Mouse (Mus musculus) brown adipose tissue, adult 24 weeks (tissue): ENCODE results near the gene Thbs2. TPM values are rescaled to one million over a fixed set of nuclear protein-coding genes. Genes with fewer than 3 reads are reported as not detected.

Experiments
- H3K27ac ChIP-seq: fragments of 200-500 bp; replicated peaks from 2 replicates; pipeline ENCODE4 v1.5.1; 2012; ENCODE audit warnings: low read depth, mild to moderate bottlenecking, low read length
- H3K4me1 ChIP-seq: fragments of 200-500 bp; 2 replicates; pipeline ENCODE4 v1.6.1; 2012; ENCODE audit warnings: low read length, mixed read lengths; ENCODE audit not compliant: control insufficient read depth, insufficient read depth, insufficient read length
- H3K4me3 ChIP-seq: fragments of 200-500 bp; 2 replicates; pipeline ENCODE4 v1.5.1; 2012; ENCODE audit warnings: low read depth, mild to moderate bottlenecking, low read length, moderate library complexity; ENCODE audit not compliant: insufficient read depth
- polyA plus RNA-seq: library from polyadenylated mRNA; stranded (reverse); fragments of >200 nt; gene quantifications from 2 replicates; pipeline ENCODE4 v1.2.4, GENCODE M21; 2012; ENCODE audit not compliant: missing spikeins, insufficient read depth, insufficient read length

Gene Thbs2
- polyA plus RNA-seq = 1.3 and 2.8 TPM in 2 replicates

DNA sequence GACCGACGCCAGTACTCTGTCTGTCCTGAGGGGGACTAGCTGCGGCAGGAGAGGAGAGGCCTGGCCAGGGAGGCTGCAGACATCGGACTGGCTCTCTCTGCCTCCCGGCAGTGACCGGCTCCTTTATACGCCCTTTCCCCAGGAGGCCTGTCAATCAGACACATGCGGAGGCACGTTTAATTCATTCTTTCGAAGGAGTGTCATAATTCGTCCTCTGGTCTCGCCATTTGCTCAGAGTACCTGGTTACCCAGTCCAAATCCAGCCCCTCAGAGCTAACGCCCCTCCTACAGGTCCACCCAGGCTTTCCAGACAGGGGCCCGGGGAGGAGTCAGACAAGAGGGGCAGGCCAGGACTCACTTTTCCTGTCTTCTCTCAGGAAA is at the start of gene Thbs2:
TSS of gene Thbs2 (minus strand) at position 242 of the 381 bp plus-strand sequence.
- Histone ChIP-seq H3K4me3 (peak within 1 kb of the TSS; percentile 42), H3K4me1 (peaks cover 3% of the 10 kb centered on the region), H3K27ac (no peak within 1 kb of the TSS)

- no peak overlapping the region for H3K4me3 ChIP-seq
- no peak overlapping the region for H3K27ac ChIP-seq
- H3K4me1 ChIP-seq = no peaks in the 10 kb centered on the region
These were observed 41.5 kb upstream of the Thbs2 start for GRCm38 (mm10) chr17:14735493-14736004.

- Histone ChIP-seq H3K4me3 (no peak overlapping the region), H3K27ac (no peak overlapping the region), H3K4me1 (no peaks in the 10 kb centered on the region)
These were observed 40.3 kb upstream of the Thbs2 start for GRCm38 (mm10) chr17:14734380-14734779.

- Histone ChIP-seq H3K4me1 (no peaks in the 10 kb centered on the region), H3K4me3 (no peak overlapping the region), H3K27ac (no peak overlapping the region)
These were observed 39.9 kb upstream of the Thbs2 start for GRCm38 (mm10) chr17:14733941-14734340.

GRCm38 (mm10) chr17:14733027-14733426 is 39.0 kb upstream of the Thbs2 start:
- Histone ChIP-seq H3K4me3 (no peak overlapping the region), H3K4me1 (no peaks in the 10 kb centered on the region), H3K27ac (no peak overlapping the region)

DNA sequence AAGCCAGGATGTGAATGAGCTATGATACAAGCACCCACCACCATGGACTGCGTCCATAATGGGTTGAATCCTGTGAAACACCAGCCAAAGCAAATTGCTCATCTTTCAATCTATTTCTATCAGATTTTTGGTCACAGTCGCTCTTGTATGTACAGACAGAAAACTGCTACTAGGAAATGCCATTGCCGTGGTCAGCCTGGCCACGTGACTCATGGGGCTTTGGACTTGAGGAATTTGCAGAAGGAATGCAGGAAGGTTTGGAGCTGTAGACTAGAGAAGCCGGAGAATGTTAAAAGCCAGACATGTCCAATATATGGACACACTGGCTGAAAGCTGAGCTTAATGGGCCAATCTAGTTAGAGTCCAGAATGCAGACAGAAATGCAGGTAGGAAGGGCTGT is 36.6 kb upstream of the Thbs2 start:
- Histone ChIP-seq H3K27ac (no peak overlapping the region), H3K4me3 (no peak overlapping the region), H3K4me1 (no peaks in the 10 kb centered on the region)

GRCm38 (mm10) chr17:14727481-14727880 is 33.4 kb upstream of the Thbs2 start:
- no peak overlapping the region for H3K27ac ChIP-seq
- no peaks in the 10 kb centered on the region for H3K4me1 ChIP-seq
- no peak overlapping the region for H3K4me3 ChIP-seq

- no peak overlapping the region for H3K27ac ChIP-seq
- H3K4me1 ChIP-seq = no peaks in the 10 kb centered on the region; the same call in 1 of the 2 replicates
- H3K4me3 ChIP-seq = no peak overlapping the region
These were observed 30.8 kb upstream of the Thbs2 start for GRCm38 (mm10) chr17:14724786-14725185.

GRCm38 (mm10) chr17:14721325-14721724 is 27.3 kb upstream of the Thbs2 start:
- Histone ChIP-seq H3K4me3 (no peak overlapping the region), H3K4me1 (no peaks in the 10 kb centered on the region; the same call in 1 of the 2 replicates), H3K27ac (peak overlapping the region; percentile 48; the same call in 1 of the 2 replicates)

- Histone ChIP-seq H3K4me3 (no peak overlapping the region), H3K27ac (peak overlapping the region; percentile 48; the same call in 1 of the 2 replicates)
These were observed 26.9 kb upstream of the Thbs2 start for GRCm38 (mm10) chr17:14720912-14721311.

DNA sequence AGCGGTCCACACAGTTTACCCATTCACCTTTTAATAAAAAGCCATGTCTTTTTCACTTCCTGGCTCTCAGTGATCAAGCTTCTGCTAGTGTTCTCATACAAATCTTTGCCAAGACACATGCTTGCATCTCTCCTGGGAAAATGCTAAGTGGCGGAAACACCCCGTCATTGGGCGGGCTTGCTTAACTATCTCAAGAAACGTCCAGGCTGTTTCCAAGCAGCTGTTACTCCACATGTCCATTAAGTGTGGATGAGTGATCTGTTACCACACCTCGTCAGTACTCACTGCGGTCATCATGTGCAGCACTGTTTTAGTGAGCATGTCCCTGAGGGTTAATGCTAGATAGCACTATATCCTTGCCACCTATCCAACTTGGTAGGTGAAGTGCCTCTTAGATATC is 26.2 kb upstream of the Thbs2 start:
- 0 out of 2 replicates have a peak overlapping the region, but pooled peaks have one; percentile 48 for H3K27ac ChIP-seq
- no peaks in the 10 kb centered on the region; the same call in 1 of the 2 replicates for H3K4me1 ChIP-seq

More at GRCm38 (mm10) chr17:14720912-14721311, 26.9 kb upstream of the Thbs2 start:
- H3K4me1 ChIP-seq = no peaks in the 10 kb centered on the region; the same call in 1 of the 2 replicates

GRCm38 (mm10) chr17:14718801-14719200 is 24.8 kb upstream of the Thbs2 start:
- Histone ChIP-seq H3K4me3 (no peak overlapping the region), H3K27ac (no peak overlapping the region), H3K4me1 (no peaks in the 10 kb centered on the region; the same call in 1 of the 2 replicates)

More for the DNA sequence above, 26.2 kb upstream of the Thbs2 start:
- H3K4me3 ChIP-seq = no peak overlapping the region

DNA sequence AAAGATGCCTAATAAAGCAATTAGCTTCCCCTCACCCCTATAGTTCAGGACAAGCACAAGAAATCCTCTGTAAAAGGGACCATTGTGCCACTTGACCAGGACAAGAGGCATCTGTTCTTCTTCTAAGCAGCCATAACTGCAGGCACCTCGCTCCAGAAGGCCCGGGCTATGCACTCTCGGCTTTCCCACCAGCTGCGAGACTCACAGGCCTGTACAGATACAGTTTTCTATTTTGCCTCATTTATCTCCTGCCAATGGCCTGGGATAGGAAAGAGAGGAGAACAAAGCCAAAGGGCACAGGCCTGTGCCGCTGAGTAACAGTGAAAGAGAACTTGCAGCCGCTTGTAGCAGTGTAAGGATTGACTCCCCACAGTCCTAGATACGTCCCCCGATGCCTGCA is 20.7 kb upstream of the Thbs2 start:
- no peaks in the 10 kb centered on the region for H3K4me1 ChIP-seq
- no peak overlapping the region for H3K27ac ChIP-seq
- H3K4me3 ChIP-seq = no peak overlapping the region

GRCm38 (mm10) chr17:14714374-14714773 is 20.3 kb upstream of the Thbs2 start:
- H3K27ac ChIP-seq = no peak overlapping the region
- no peak overlapping the region for H3K4me3 ChIP-seq
- H3K4me1 ChIP-seq = no peaks in the 10 kb centered on the region

DNA sequence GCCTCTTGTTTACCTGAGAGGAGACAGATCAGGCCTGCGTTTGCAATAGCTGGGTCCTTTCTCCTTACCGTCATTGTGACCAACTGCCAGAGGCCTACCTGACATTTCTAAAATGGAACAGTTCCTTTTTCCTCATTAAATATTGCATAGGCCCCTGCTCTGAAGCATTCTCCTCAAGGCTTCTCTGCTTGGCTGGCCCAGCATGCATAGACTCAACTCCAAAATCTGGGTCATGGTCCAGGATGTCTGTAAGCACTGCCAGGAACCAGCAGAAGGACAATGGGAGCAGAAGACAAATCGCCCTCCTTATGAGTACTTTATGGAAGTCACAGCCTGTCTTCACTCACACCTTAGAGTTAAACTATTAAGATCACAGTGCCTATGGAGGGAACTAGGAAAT is 17.7 kb upstream of the Thbs2 start:
- H3K27ac ChIP-seq = no peak overlapping the region

GRCm38 (mm10) chr17:14711032-14711431 is 17.0 kb upstream of the Thbs2 start:
- no peak overlapping the region for H3K4me3 ChIP-seq
- no peaks in the 10 kb centered on the region for H3K4me1 ChIP-seq
- no peak overlapping the region for H3K27ac ChIP-seq

More for the DNA sequence above, 17.7 kb upstream of the Thbs2 start:
- Histone ChIP-seq H3K4me1 (no peaks in the 10 kb centered on the region), H3K4me3 (no peak overlapping the region)
